Mouse (Mus musculus) inflammation-experienced regulatory T-cells, adult 6 months (primary cell): ENCODE results near the gene Arhgap45. TPM values are rescaled to one million over a fixed set of nuclear protein-coding genes. Genes with fewer than 3 reads are reported as not detected.

Experiments used
- ATAC-seq: one replicate; pipeline ENCODE4 v1.8.0; 2017
- polyA plus RNA-seq, 3 experiments: library from polyadenylated mRNA; unstranded; fragments of 100-300 nt; shearing (Covaris generic); gene quantifications; one replicate each; pipeline ENCODE4 v1.2.1; 2017

Arhgap45 gene
- polyA plus RNA-seq, 3 experiments from 2014 or later: 242 to 254 (median 251) TPM

- ATAC-seq: no peak
Observed at GRCm38 (mm10) chr10:79987771-79988505, 28.5 kb upstream of the Arhgap45 start.

GRCm38 (mm10) chr10:79988506-79989271 lies 27.8 kb upstream of the Arhgap45 start, which contains the start of gene Cnn2:
Gene Cnn2, plus strand, starts transcription at chr10:79988584.
- no peak for ATAC-seq

GRCm38 (mm10) chr10:79989272-79989786 lies 27.1 kb upstream of the Arhgap45 start:
- ATAC-seq: no peak

GRCm38 (mm10) chr10:79989870-79990269 lies 26.6 kb upstream of the Arhgap45 start:
- ATAC-seq: no peak

GRCm38 (mm10) chr10:79991099-79991498 lies 25.4 kb upstream of the Arhgap45 start:
- ATAC-seq: no peak

- no peak for ATAC-seq
Observed at GRCm38 (mm10) chr10:79991548-79991947, 24.9 kb upstream of the Arhgap45 start.

GRCm38 (mm10) chr10:79994397-79995115 lies 21.9 kb upstream of the Arhgap45 start:
- ATAC-seq: no peak

- no peak for ATAC-seq
Observed at GRCm38 (mm10) chr10:79995636-79996035, 20.8 kb upstream of the Arhgap45 start.

GRCm38 (mm10) chr10:79996272-79997033 lies 20.0 kb upstream of the Arhgap45 start, which contains the start of gene Abca7:
Gene Abca7, plus strand, starts transcription at chr10:79996494.
- peak; percentile 95 for ATAC-seq

GRCm38 (mm10) chr10:79997034-79997760 lies 19.3 kb upstream of the Arhgap45 start:
- no peak for ATAC-seq

- no peak for ATAC-seq
Observed at GRCm38 (mm10) chr10:79997819-79998218, 18.6 kb upstream of the Arhgap45 start.

GRCm38 (mm10) chr10:80001945-80002344 lies 14.5 kb upstream of the Arhgap45 start:
- ATAC-seq: no peak

GRCm38 (mm10) chr10:80002829-80003228 lies 13.6 kb upstream of the Arhgap45 start:
- no peak for ATAC-seq

- ATAC-seq: no peak
Observed at GRCm38 (mm10) chr10:80003374-80004232, 12.8 kb upstream of the Arhgap45 start.

GRCm38 (mm10) chr10:80004233-80004705 lies 12.2 kb upstream of the Arhgap45 start:
- ATAC-seq: no peak

- no peak for ATAC-seq
Observed at GRCm38 (mm10) chr10:80011740-80012139, 4.7 kb upstream of the Arhgap45 start.

GRCm38 (mm10) chr10:80013609-80014008 lies 2.8 kb upstream of the Arhgap45 start:
- ATAC-seq: no peak

- no peak for ATAC-seq
Observed at GRCm38 (mm10) chr10:80014484-80015290, 1.8 kb upstream of the Arhgap45 start.

GRCm38 (mm10) chr10:80015583-80015982 lies 870 bp upstream of the Arhgap45 start:
- no peak for ATAC-seq
